Mouse (Mus musculus) thymus, adult 2 months (tissue): ENCODE data around the gene Itpkb.

Source experiments
- CTCF ChIP-seq: fragments of 200-500 bp; IDR thresholded peaks from 2 replicates; pipeline ENCODE4 v1.5.1; 2012; ENCODE audit warnings: mild to moderate bottlenecking, control low read depth, low read length, moderate library complexity, borderline replicate concordance; ENCODE audit not compliant: control insufficient read depth, poor library complexity, insufficient read depth; ENCODE audit errors: extremely low read depth
- POLR2A ChIP-seq: fragments of 200-500 bp; IDR thresholded peaks from 2 replicates; pipeline ENCODE4 v1.6.1; 2012; ENCODE audit warnings: mild to moderate bottlenecking, low read length, control low read depth, moderate library complexity; ENCODE audit not compliant: control insufficient read depth, poor library complexity, insufficient read depth; ENCODE audit errors: extremely low read depth

DNA sequence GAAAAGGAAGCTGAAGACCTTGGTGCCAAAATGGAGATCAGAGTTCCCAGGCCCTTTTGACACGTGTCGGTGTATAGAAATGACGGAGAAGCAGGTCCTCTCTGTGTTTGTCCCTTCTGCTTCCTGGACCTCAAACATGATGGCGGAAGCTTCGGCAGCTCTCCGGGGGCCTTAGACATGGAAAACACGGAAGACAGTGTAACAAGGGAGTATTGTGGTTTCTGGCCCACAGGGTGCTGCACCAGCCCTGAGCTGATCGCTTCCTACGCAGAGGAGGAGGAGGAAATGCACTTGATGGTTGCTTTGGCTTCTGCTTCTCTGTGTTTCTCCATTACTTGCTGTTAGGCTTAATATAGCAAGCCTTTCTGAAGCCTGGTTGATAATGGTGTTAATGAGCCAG is 34.2 kb upstream of the Itpkb start:
- TF ChIP-seq CTCF: 0 out of 2 replicates have a peak, but pooled peaks have one; percentile 15
- no peak for TF ChIP-seq POLR2A
